Mouse (Mus musculus) cerebellum, adult 2 months (tissue): ENCODE measurements around the gene Unc5c.

Experiments used
- CTCF ChIP-seq: fragments of 200-500 bp; IDR thresholded peaks from 2 replicates; pipeline ENCODE4 v1.5.1; 2011; ENCODE audit warnings: low read depth, mild to moderate bottlenecking, control low read depth, low read length, moderate library complexity, borderline replicate concordance; ENCODE audit not compliant: insufficient read depth
- POLR2A ChIP-seq: fragments of 200-500 bp; IDR thresholded peaks from 2 replicates; pipeline ENCODE4 v1.6.1; 2011; ENCODE audit warnings: low read length, control low read depth, borderline replicate concordance; ENCODE audit not compliant: insufficient read depth

DNA sequence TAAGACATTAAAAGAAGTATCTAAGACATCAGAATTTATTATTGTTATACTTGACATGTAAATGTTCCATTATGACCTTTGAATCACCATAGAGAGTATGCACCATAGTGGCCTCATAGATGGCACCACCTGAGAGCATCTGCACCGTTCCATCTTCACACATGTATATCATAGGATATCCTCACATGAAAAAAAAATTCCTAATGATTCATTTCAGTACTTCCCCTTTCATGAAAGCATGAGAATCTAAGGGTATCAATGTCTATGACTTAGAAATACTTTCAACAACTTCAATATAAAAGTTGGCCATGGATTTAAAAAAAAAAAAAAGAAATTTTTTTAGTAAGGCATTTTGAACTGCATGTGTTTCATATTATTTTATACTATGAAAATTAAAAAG is 25.6 kb downstream of the Unc5c start:
- TF ChIP-seq CTCF (no peak), POLR2A (no peak)
